Mouse (Mus musculus): ENCODE results near the gene Pgp. TPM values are rescaled to one million over a fixed set of nuclear protein-coding genes. Genes with fewer than 3 reads are reported as not detected.
"Not testable (repeated sequence)": the region's sequence is repeated elsewhere in the genome, so short reads cannot be mapped to it uniquely, and the experiment has no call there.

Pgp gene
- polyA plus RNA-seq, 1 experiment from 2014 or later: 101 TPM

GRCm38 (mm10) chr17:24442107-24442506, 28.1 kb upstream of the Pgp start:
- 86% methylated on average over 14 of the region's 14 CpGs for WGBS (ENCODE audit: insufficient replicate concordance)
- Histone ChIP-seq H3K36me3 (peaks cover 100% of the 10 kb centered on the region), H3K9me3 (replicated peaks) (no peaks in the 10 kb centered on the region), H3K4me1 (no peaks in the 10 kb centered on the region), H3K27ac (no peak overlapping the region), H3K4me3 (no peak overlapping the region), H3K9ac (no peak overlapping the region), H3K27me3 (replicated peaks) (no peaks in the 10 kb centered on the region), H3K4me2 (no peak overlapping the region)
- no peak for ATAC-seq

- Histone ChIP-seq H3K36me3 (peaks cover 100% of the 10 kb centered on the region), H3K27me3 (replicated peaks) (no peaks in the 10 kb centered on the region), H3K4me2 (no peak within 1 kb of the TSS), H3K9me3 (replicated peaks) (no peaks in the 10 kb centered on the region), H3K27ac (no peak within 1 kb of the TSS), H3K4me3 (no peak within 1 kb of the TSS), H3K9ac (no peak within 1 kb of the TSS), H3K4me1 (no peaks in the 10 kb centered on the region)
- 76% methylated on average over 7 of the region's 7 CpGs for WGBS (ENCODE audit: insufficient replicate concordance)
- no peak for ATAC-seq
Observed at GRCm38 (mm10) chr17:24442632-24443155, 27.5 kb upstream of the Pgp start, which contains the start of gene Dnase1l2. TSS of gene Dnase1l2 (minus strand) at chr17:24443105.

GRCm38 (mm10) chr17:24443409-24443808, 26.8 kb upstream of the Pgp start:
- no peaks in the 10 kb centered on the region for H3K4me1 ChIP-seq
- 84% methylated on average over 4 of the region's 4 CpGs for WGBS (ENCODE audit: insufficient replicate concordance)
- no peaks in the 10 kb centered on the region for H3K9me3 ChIP-seq (replicated peaks)
- no peak overlapping the region for H3K27ac ChIP-seq
- H3K4me3 ChIP-seq: no peak overlapping the region
- peaks cover 100% of the 10 kb centered on the region for H3K36me3 ChIP-seq
- no peak for ATAC-seq
- H3K9ac ChIP-seq: no peak overlapping the region
- H3K4me2 ChIP-seq: no peak overlapping the region
- no peaks in the 10 kb centered on the region for H3K27me3 ChIP-seq (replicated peaks)

GRCm38 (mm10) chr17:24446590-24446989, 23.6 kb upstream of the Pgp start:
- ATAC-seq: no peak
- no peak overlapping the region for H3K9ac ChIP-seq
- no peaks in the 10 kb centered on the region for H3K9me3 ChIP-seq (replicated peaks)
- 85% methylated on average over 8 of the region's 8 CpGs for WGBS (ENCODE audit: insufficient replicate concordance)
- no peak overlapping the region for H3K27ac ChIP-seq
- no peak overlapping the region for H3K4me2 ChIP-seq
- peaks cover 100% of the 10 kb centered on the region for H3K36me3 ChIP-seq
- no peaks in the 10 kb centered on the region for H3K27me3 ChIP-seq (replicated peaks)
- H3K4me3 ChIP-seq: no peak overlapping the region
- H3K4me1 ChIP-seq: no peaks in the 10 kb centered on the region

- Histone ChIP-seq H3K36me3 (peaks cover 74% of the 10 kb centered on the region), H3K9ac (no peak overlapping the region), H3K27me3 (replicated peaks) (no peaks in the 10 kb centered on the region), H3K4me2 (no peak overlapping the region), H3K4me1 (peaks cover 21% of the 10 kb centered on the region), H3K4me3 (no peak overlapping the region), H3K9me3 (replicated peaks) (no peaks in the 10 kb centered on the region), H3K27ac (no peak overlapping the region)
- ATAC-seq: no peak
- WGBS (ENCODE audit: insufficient replicate concordance): 80% methylated on average over 6 of the region's 6 CpGs
Observed at GRCm38 (mm10) chr17:24449507-24449906, 20.7 kb upstream of the Pgp start.

- Histone ChIP-seq H3K9me3 (replicated peaks) (no peaks in the 10 kb centered on the region), H3K27ac (no peak overlapping the region), H3K36me3 (peaks cover 56% of the 10 kb centered on the region), H3K4me3 (no peak overlapping the region), H3K4me1 (peaks cover 28% of the 10 kb centered on the region), H3K9ac (no peak overlapping the region), H3K4me2 (no peak overlapping the region), H3K27me3 (replicated peaks) (no peaks in the 10 kb centered on the region)
- no peak for ATAC-seq
- 88% methylated on average over 6 of the region's 6 CpGs for WGBS (ENCODE audit: insufficient replicate concordance)
Observed at GRCm38 (mm10) chr17:24451220-24451619, 19.0 kb upstream of the Pgp start.

- WGBS (ENCODE audit: insufficient replicate concordance): 52% methylated on average over 2 of the region's 2 CpGs
- peak overlapping the region; percentile 83 for H3K4me3 ChIP-seq
- H3K4me2 ChIP-seq: peak overlapping the region; percentile 85
- H3K4me1 ChIP-seq: peaks cover 28% of the 10 kb centered on the region
- no peaks in the 10 kb centered on the region for H3K9me3 ChIP-seq (replicated peaks)
- H3K27ac ChIP-seq: peak overlapping the region; percentile 99
- H3K27me3 ChIP-seq (replicated peaks): no peaks in the 10 kb centered on the region
- ATAC-seq: 0 out of 2 replicates have a peak, but pooled peaks have one; percentile 16
- H3K9ac ChIP-seq: peak overlapping the region; percentile 4; the same call in 1 of the 2 replicates
- peaks cover 35% of the 10 kb centered on the region for H3K36me3 ChIP-seq
Observed at GRCm38 (mm10) chr17:24453372-24453771, 16.8 kb upstream of the Pgp start.

GRCm38 (mm10) chr17:24454218-24454755, 15.9 kb upstream of the Pgp start:
- peaks cover 26% of the 10 kb centered on the region for H3K36me3 ChIP-seq
- H3K9ac ChIP-seq: peak overlapping the region; percentile 95
- H3K9me3 ChIP-seq (replicated peaks): no peaks in the 10 kb centered on the region
- WGBS (ENCODE audit: insufficient replicate concordance): 3% methylated on average over 14 of the region's 14 CpGs
- H3K4me1 ChIP-seq: peaks cover 28% of the 10 kb centered on the region
- no peaks in the 10 kb centered on the region for H3K27me3 ChIP-seq (replicated peaks)
- peak overlapping the region; percentile 99 for H3K27ac ChIP-seq
- H3K4me2 ChIP-seq: peak overlapping the region; percentile 85
- peak overlapping the region; percentile 83 for H3K4me3 ChIP-seq
- ATAC-seq: no peak

GRCm38 (mm10) chr17:24454756-24455522, 15.3 kb upstream of the Pgp start:
- Histone ChIP-seq H3K36me3 (peaks cover 19% of the 10 kb centered on the region), H3K27ac (peak overlapping the region; percentile 99), H3K27me3 (replicated peaks) (no peaks in the 10 kb centered on the region), H3K9ac (peak overlapping the region; percentile 95), H3K4me1 (peaks cover 28% of the 10 kb centered on the region), H3K4me3 (peak overlapping the region; percentile 83), H3K9me3 (replicated peaks) (no peaks in the 10 kb centered on the region), H3K4me2 (peak overlapping the region; percentile 85)
- under 1% methylated on average over 67 of the region's 67 CpGs for WGBS (ENCODE audit: insufficient replicate concordance)
- peak; percentile 94 for ATAC-seq

- peak overlapping the region; percentile 85 for H3K4me2 ChIP-seq
- H3K4me1 ChIP-seq: peaks cover 28% of the 10 kb centered on the region
- not testable (repeated sequence) for ATAC-seq; H3K9me3 ChIP-seq (replicated peaks); H3K27me3 ChIP-seq (replicated peaks)
- peak overlapping the region; percentile 79 for H3K27ac ChIP-seq
- H3K36me3 ChIP-seq: peaks cover 12% of the 10 kb centered on the region
- peak overlapping the region; percentile 83 for H3K4me3 ChIP-seq
- 43% methylated on average over 10 of the region's 10 CpGs for WGBS (ENCODE audit: insufficient replicate concordance)
- H3K9ac ChIP-seq: peak overlapping the region; percentile 53
Observed at GRCm38 (mm10) chr17:24455523-24456206, 14.5 kb upstream of the Pgp start.

GRCm38 (mm10) chr17:24461580-24461979, 8.6 kb upstream of the Pgp start:
- no peaks in the 10 kb centered on the region for H3K36me3 ChIP-seq
- 51% methylated on average over 2 of the region's 2 CpGs for WGBS (ENCODE audit: insufficient replicate concordance)

GRCm38 (mm10) chr17:24462932-24463331, 7.3 kb upstream of the Pgp start:
- Histone ChIP-seq H3K9me3 (replicated peaks) (no peaks in the 10 kb centered on the region), H3K4me3 (no peak overlapping the region), H3K36me3 (peaks cover 6% of the 10 kb centered on the region; the same call in 1 of the 2 replicates), H3K9ac (no peak overlapping the region), H3K27ac (no peak overlapping the region), H3K4me2 (no peak overlapping the region), H3K4me1 (peaks cover 12% of the 10 kb centered on the region; the same call in 1 of the 2 replicates), H3K27me3 (replicated peaks) (no peaks in the 10 kb centered on the region)
- no peak for ATAC-seq
- WGBS (ENCODE audit: insufficient replicate concordance): 67% methylated on average over 1 of the region's 1 CpGs

More at GRCm38 (mm10) chr17:24461580-24461979, 8.6 kb upstream of the Pgp start:
- H3K27me3 ChIP-seq (replicated peaks): no peaks in the 10 kb centered on the region
- no peak overlapping the region for H3K4me2 ChIP-seq
- ATAC-seq: no peak
- H3K4me3 ChIP-seq: no peak overlapping the region
- H3K9me3 ChIP-seq (replicated peaks): no peaks in the 10 kb centered on the region
- H3K4me1 ChIP-seq: peaks cover 12% of the 10 kb centered on the region; the same call in 1 of the 2 replicates
- H3K9ac ChIP-seq: no peak overlapping the region
- H3K27ac ChIP-seq: no peak overlapping the region
